Mouse (Mus musculus) adrenal gland, postnatal 14 days (tissue): ENCODE measurements around the gene Fpr2. TPM values are rescaled to one million over a fixed set of nuclear protein-coding genes. Genes with fewer than 3 reads are reported as not detected.
A peak's percentile ranks its signal among the peaks of the same experiment; 100 is the strongest.
"Not testable (repeated sequence)": the region's sequence is repeated elsewhere in the genome, so short reads cannot be mapped to it uniquely, and the experiment has no call there.

ENCODE experiments used
- DNase-seq: peaks from one replicate; pipeline ENCODE4 v3.0.0; 2021; ENCODE audit warnings: mixed read lengths
- long read RNA-seq, 2 experiments: library from polyadenylated mRNA; stranded (forward); transcript quantifications; one replicate each; pipeline ENCODE4 v2.0.0; 2021
- total RNA-seq: library from RNA; stranded (reverse); gene quantifications from 2 replicates; pipeline ENCODE4 v1.2.3, GENCODE M21; 2021

The Fpr2 gene
- not detected in 2 replicates for total RNA-seq
- long read RNA-seq, experiment 1: 0 reads
- long read RNA-seq, experiment 2: 0 reads

DNA sequence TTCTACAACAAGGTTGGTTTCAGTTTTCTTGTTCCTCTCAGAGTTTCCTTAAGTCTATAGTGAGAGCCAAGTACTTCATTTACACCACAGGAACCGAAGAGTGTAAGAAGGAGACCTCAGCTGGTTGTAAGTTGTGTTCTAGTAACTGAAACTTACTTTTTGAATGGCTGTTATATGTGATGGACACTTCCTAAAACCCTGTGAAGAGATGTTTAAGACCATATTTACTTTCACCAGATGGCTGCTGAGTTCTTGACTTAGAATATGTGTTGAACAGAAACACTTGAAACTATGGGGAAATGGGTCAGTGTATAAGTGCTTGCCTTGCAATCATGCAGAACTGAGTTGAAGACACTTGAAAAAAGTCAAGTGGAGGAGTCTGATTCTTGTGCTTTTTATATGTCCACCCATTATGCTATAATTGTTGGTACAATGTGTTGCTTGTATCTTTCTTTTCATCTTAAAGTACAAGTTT lies at the start of gene Fpr2, which contains the start of gene Fpr3:
Gene Fpr2 (plus strand): TSS at position 51 of the 475 bp plus-strand sequence.
Gene Fpr3 (plus strand): TSS at position 79 of the 475 bp plus-strand sequence.
- DNase-seq: no peak

- peak; percentile 97 for DNase-seq
Measured at GRCm38 (mm10) chr17:17837919-17838701, 49.5 kb upstream of the Fpr2 start.

- no peak for DNase-seq
Measured at GRCm38 (mm10) chr17:17839276-17839675, 48.3 kb upstream of the Fpr2 start.

GRCm38 (mm10) chr17:17840796-17841195 lies 46.8 kb upstream of the Fpr2 start:
- no peak for DNase-seq

- DNase-seq: no peak
Measured at GRCm38 (mm10) chr17:17843534-17844261, 43.9 kb upstream of the Fpr2 start.

DNA sequence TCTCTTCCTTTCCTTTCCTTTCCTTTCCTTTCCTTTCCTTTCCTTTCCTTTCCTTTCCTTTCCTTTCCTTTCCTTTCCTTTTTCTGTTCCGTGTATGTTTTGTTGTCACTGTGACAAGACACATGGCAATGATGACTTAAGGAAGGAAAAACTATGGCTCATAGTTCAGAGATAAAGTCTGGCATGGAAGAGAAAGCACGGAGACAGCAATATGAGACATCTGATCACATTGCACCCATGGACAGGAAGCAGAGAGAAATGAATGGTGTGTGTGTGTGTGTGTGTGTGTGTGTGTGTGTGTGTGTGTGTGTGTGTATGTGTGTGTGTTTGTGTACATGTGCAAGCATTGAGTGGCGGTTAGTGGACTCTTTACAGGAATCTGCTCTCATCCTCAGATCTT lies 43.0 kb upstream of the Fpr2 start:
- DNase-seq: not testable (repeated sequence)

DNA sequence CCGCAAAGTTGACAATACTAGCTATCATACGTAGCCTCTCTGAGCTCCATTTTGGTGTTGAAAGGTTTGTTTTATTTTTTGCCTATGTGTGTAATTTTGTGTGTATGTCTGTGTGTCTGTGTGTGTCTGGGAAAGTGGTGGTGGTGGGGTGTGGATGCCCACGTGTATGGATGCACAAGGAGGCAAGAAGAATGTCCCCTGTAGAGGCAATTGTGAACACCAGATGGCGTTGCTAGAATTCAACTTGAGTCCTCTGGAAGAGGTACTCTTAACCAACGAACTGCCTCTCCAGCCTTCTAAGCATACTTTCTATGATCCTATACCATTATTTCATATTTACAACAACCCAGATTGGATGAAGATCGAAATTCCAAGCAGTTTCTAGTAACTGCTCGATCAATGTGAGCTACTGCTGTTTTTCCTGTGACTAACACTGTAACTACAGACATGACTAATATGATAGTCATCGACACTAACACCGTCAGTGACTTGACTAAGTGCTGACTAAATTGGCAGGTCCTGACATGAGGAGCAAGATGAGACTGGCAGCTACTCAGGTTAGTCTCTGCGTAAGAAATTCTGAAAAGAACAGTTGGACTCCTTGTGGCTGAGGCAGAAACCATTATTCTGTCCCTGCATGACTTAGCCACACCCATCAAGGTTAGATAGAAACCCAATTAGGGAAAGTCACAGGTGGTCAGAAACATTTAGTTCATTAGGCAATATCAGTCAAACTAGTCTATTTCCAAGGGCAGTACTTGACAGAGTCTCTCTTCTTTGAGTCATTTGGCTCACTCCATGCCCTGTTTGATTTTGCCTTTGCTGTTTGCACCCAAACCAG lies 42.2 kb upstream of the Fpr2 start:
- DNase-seq: no peak

DNA sequence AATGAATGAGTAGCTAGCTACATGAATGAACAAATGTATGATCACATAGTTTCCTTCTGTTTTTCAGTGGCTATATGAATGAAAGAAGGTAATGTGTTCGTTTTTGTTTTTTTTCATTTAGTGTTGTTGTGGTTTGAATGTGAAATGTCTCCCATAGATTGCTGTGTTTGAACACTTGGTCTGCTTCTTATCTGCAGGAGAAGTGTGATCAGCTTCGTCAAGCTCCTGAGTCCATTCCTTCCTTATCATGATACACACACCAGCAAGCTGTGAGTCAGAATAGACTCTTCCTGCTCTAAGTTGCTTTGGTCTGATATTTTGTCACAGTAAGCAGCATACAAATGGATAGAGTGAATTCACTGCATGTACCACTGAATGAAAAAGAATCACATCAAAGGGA lies 38.6 kb upstream of the Fpr2 start:
- DNase-seq: no peak

DNA sequence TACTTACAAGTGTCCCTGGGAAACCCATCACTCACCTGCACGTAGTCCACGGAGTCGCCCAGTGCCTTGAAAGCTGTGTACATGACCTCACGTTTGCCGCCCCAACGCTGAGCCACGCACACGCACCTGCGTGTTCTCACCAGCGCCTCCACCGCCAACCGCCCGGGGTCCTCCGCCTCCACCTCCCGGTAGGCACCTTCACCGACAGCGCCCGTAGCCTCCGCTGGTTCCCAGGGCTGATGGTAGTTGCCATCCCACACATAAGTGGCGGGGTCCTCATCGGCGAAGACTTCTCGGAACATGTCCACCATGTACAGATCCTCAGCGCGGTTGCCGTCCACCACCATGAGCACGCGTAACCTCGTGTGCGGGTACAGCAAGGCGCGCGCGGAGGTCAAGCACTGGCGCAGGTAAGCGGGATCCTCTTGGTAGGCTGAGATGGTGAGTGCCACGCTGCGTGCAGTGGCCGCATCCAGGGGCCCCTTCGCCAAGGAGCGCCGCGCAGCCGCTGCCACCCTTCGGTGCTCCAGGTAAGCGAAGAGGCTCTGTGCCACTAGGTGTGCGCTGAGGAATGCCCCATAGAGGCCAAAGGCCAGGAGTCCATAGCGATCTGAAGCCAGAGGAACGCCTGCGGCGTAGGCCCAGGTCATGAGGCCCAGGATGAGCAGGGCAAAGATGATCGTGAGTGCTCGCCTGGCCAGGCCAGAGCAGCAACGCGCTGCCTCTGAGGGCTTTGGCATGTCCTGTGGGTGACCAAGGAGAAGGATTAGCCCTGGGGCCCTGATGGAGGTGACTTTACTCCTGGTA lies 37.5 kb upstream of the Fpr2 start:
- no peak for DNase-seq

- DNase-seq: no peak
Measured at GRCm38 (mm10) chr17:17855064-17855838, 32.4 kb upstream of the Fpr2 start, which contains the start of gene Has1. Gene Has1 (minus strand): TSS chr17:17855205.

GRCm38 (mm10) chr17:17856612-17857011 lies 31.0 kb upstream of the Fpr2 start:
- no peak for DNase-seq

- no peak for DNase-seq
Measured at GRCm38 (mm10) chr17:17857446-17857845, 30.2 kb upstream of the Fpr2 start.

GRCm38 (mm10) chr17:17860110-17860509 lies 27.5 kb upstream of the Fpr2 start:
- DNase-seq: no peak

DNA sequence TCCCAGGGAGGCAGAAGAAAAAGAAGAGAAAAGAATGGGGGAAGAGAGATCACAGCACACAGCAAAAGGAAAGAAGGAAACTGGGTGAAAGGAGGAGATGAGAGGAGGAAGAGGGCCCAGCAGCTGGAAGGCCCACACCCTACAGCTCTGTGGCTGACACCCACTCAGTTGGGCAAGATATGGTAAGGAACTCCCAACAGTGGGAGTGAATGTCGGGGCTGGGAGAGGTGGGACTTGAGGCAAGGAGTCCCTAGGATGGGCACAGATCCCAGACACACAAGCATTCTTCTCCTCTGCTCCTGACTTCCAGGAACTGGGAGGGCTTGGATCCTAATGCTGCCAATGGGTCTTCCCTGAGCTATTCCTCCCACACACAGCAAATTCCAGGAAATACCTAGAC lies 25.3 kb upstream of the Fpr2 start:
- DNase-seq: no peak

DNA sequence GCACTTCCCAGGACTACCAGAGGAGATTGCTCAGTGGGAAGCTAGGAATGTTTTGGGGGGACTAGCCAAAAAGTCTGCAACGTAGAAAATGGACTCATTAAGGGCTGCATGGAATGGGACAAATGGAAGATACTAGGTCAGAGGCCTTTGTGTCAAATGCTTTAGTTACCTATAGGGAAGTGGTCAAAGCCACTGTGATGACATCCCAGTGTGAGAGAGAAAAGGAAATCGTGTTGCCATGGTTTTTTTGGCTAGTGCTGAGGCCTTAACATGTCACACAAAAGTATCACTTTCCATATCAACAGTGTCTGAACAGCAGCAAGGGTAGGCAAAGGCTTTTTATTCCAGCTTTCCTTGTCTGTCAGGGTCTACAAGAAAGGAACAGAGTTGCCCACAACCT lies 22.5 kb upstream of the Fpr2 start:
- DNase-seq: no peak

- DNase-seq: no peak
Measured at GRCm38 (mm10) chr17:17866801-17867469, 20.7 kb upstream of the Fpr2 start.

- DNase-seq: no peak
Measured at GRCm38 (mm10) chr17:17870892-17871550, 16.6 kb upstream of the Fpr2 start.

GRCm38 (mm10) chr17:17871697-17872096 lies 15.9 kb upstream of the Fpr2 start:
- no peak for DNase-seq

GRCm38 (mm10) chr17:17879347-17879746 lies 8.3 kb upstream of the Fpr2 start:
- no peak for DNase-seq
